In the genomic region with DNA sequence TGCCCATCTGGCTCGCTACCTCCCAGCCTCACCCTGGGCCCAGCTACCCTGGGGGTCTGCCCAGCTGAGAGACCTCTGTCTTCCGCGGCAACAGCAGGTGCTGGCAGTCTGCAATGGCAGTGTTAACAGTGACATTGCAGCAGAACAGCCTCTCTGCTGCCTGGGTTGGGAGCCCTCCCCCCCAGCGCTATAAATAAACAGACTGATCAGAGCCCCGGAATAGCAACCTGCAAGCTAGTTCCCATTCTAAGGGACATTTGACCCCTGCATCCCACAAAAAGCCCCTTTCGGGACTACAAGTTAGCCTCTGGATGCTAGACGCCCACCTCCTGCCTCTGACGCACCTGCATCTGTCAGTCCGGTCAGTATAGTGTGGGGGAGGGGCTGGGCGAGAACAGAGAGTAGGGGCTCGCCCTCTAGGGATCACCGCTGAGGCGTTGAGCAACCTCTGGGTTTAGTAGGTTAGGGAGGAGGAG, we compare ENCODE assay signal across 8 mouse cellular contexts. TPM values are rescaled to one million over a fixed set of nuclear protein-coding genes. Genes with fewer than 3 reads are reported as not detected.
DNase-seq lines count a peak whose midpoint lies in the region; ATAC-seq and TF ChIP-seq lines count a peak whose summit lies in the region.

A gene (minus strand): TSS at position 158 of the 476 bp plus-strand sequence.

- TF ChIP-seq POLR2A in heart, adult 2 months (IDR thresholded peaks at IDR 0.05; ENCODE audit: insufficient read depth, low read depth, low read length): peak; percentile 74; the same call in 1 of the 2 replicates

- no peak for TF ChIP-seq CTCF in E14TG2a.4 (conservative IDR thresholded peaks at IDR 0.05; ENCODE audit: low read length)
- no peak for TF ChIP-seq CTCF in heart, adult 2 months (IDR thresholded peaks at IDR 0.05)

- H3K9ac ChIP-seq in heart, adult 2 months (ENCODE audit: low read depth, low read length): peak within 1 kb of the TSS; percentile 82
- H3K9ac ChIP-seq in midbrain, embryonic 16.5 days (ENCODE audit: low read depth, low read length): peak within 1 kb of the TSS; percentile 13

- 0 out of 2 replicates have a peak, but pooled peaks cover 3% of the 10 kb centered on the region for H3K36me3 ChIP-seq in E14TG2a.4 (ENCODE audit: insufficient read depth, low read length)
- no peaks in the 10 kb centered on the region; the same call in 1 of the 2 replicates for H3K36me3 ChIP-seq in heart, adult 2 months (ENCODE audit: control insufficient read depth, insufficient read depth, low read length)
- H3K36me3 ChIP-seq in midbrain, embryonic 16.5 days (ENCODE audit: control insufficient read depth, insufficient read depth, low read length): no peaks in the 10 kb centered on the region

- H3K27me3 ChIP-seq in E14TG2a.4 (ENCODE audit: insufficient read depth, low read length): peaks cover 25% of the 10 kb centered on the region
- no peaks in the 10 kb centered on the region for H3K27me3 ChIP-seq in heart, adult 2 months (ENCODE audit: control insufficient read depth, insufficient read depth, low read length)
- no peaks in the 10 kb centered on the region; the same call in 1 of the 2 replicates for H3K27me3 ChIP-seq in midbrain, embryonic 16.5 days (ENCODE audit: control insufficient read depth, insufficient read depth, low read depth, low read length)

- intact Hi-C loops in heart, adult 2 months (cut with DNase I): no loop called here

- no peaks in the 10 kb centered on the region for H3K79me2 ChIP-seq in heart, adult 2 months (replicated peaks; ENCODE audit: control insufficient read depth, insufficient read depth, low read length)

- peak within 1 kb of the TSS; percentile 50 for H3K4me2 ChIP-seq in midbrain, embryonic 16.5 days (ENCODE audit: low read length)

- peak; percentile 42; the same call in 1 of the 2 replicates for ATAC-seq in frontal cortex, adult (ENCODE audit: low TSS enrichment)
- ATAC-seq in midbrain, embryonic 16.5 days: no peak

- TF ChIP-seq EP300 in heart, adult 2 months (IDR thresholded peaks at IDR 0.05; ENCODE audit: insufficient read depth, low read depth, low read length): no peak

- 7% methylated on average over 13 of the region's 13 CpGs for WGBS in heart, adult 2 months
- WGBS in midbrain, embryonic 16.5 days: 5% methylated on average over 13 of the region's 13 CpGs

- peak within 1 kb of the TSS; percentile 73 for H3K4me3 ChIP-seq in E14TG2a.4 (replicated peaks; ENCODE audit: low read length)
- H3K4me3 ChIP-seq in heart, adult 2 months: peak within 1 kb of the TSS; percentile 62
- peak within 1 kb of the TSS; percentile 24 for H3K4me3 ChIP-seq in midbrain, embryonic 16.5 days (ENCODE audit: low read depth, low read length)

- DNase-seq in frontal cortex, postnatal 25 days (ENCODE audit: low spot score in 2 of 2): no peak
- peak; percentile 58 for DNase-seq in embryo, embryonic 11 days
- peak; percentile 69 to 73 for DNase-seq in heart, adult 2 months
- peak; percentile 68 for DNase-seq in layer of hippocampus, adult 9-11 months
- DNase-seq in urinary bladder, postnatal 25 days (ENCODE audit: low spot score): no peak

- H3K9me3 ChIP-seq in E14TG2a.4 (ENCODE audit: low read length): no peaks in the 10 kb centered on the region
- H3K9me3 ChIP-seq in midbrain, embryonic 16.5 days (replicated peaks; ENCODE audit: control insufficient read depth, low read length, poor library complexity, severe bottlenecking): no peaks in the 10 kb centered on the region

- H3K4me1 ChIP-seq in E14TG2a.4 (replicated peaks; ENCODE audit: low read depth, low read length): peaks cover 51% of the 10 kb centered on the region
- H3K4me1 ChIP-seq in heart, adult 2 months (ENCODE audit: control insufficient read depth, insufficient read depth, low read length): peaks cover 2% of the 10 kb centered on the region; the same call in 1 of the 2 replicates
- H3K4me1 ChIP-seq in midbrain, embryonic 16.5 days (ENCODE audit: control insufficient read depth, insufficient read depth, low read length): peaks cover 5% of the 10 kb centered on the region; the same call in 1 of the 2 replicates

- H3K27ac ChIP-seq in heart, adult 2 months: peak within 1 kb of the TSS; percentile 88
- no peak within 1 kb of the TSS for H3K27ac ChIP-seq in midbrain, embryonic 16.5 days (ENCODE audit: low read length)

RNA-seq across cellular contexts. Expression of the gene that starts here (rescaled TPM):
- total RNA-seq in heart, adult 2 months (2021): 10 to 100 TPM; 77.6 to 87.3 TPM
- polyA plus RNA-seq in heart, adult 2 months (2012; rRNA removed): 55.1 and 68.3 TPM in 2 replicates
- 1.1 TPM in 2 replicates for polyA plus RNA-seq in midbrain, embryonic 16.5 days (2015; fragmentation: Nextera tagmentation; extraction: Ambion mirVana)

Comparison
In these comparisons a context has a peak if more than half of its experiments do, and no peak if none do; other contexts are left out.
1. RNA of the gene that starts here (polyA plus RNA-seq): 55.1 to 68.3 TPM in heart, adult 2 months; 1.1 TPM in midbrain, embryonic 16.5 days; every median in the first group is over 10 times any median in the second.
2. DNase-seq: peak in embryo, embryonic 11 days (single experiment), heart, adult 2 months (2 of 2) and layer of hippocampus, adult 9-11 months (single experiment); none in frontal cortex, postnatal 25 days (0 of 2) and urinary bladder, postnatal 25 days (single experiment).
3. Peak in every context shown above with its lines, with median percentiles within 50 percentile points of each other: H3K4me3 ChIP-seq.